Mouse (Mus musculus): ENCODE data around the gene Ncoa4. TPM values are rescaled to one million over a fixed set of nuclear protein-coding genes. Genes with fewer than 3 reads are reported as not detected.
A peak's percentile ranks its signal among the peaks of the same experiment; 100 is the strongest.
"Not testable (repeated sequence)": the region's sequence is repeated elsewhere in the genome, so short reads cannot be mapped to it uniquely, and the experiment has no call there.

Ncoa4 gene
- polyA plus RNA-seq (2012; rRNA removed) (40.8 and 45.6 TPM in 2 replicates), polyA plus RNA-seq (2014; fragmentation: Nextera tagmentation; extraction: Ambion mirVana) (106 and 113 TPM in 2 replicates)

- peak within 1 kb of the TSS; percentile 65 for H3K27ac ChIP-seq (replicated peaks; ENCODE audit: low read depth, low read length)
- H3K4me3 ChIP-seq (replicated peaks; ENCODE audit: low read length): peak within 1 kb of the TSS; percentile 88
- no peaks in the 10 kb centered on the region for H3K9me3 ChIP-seq (ENCODE audit: control insufficient read depth, low read length)
- no peaks in the 10 kb centered on the region for H3K27me3 ChIP-seq (ENCODE audit: control insufficient read depth, insufficient read depth, low read length)
- peaks cover 15% of the 10 kb centered on the region for H3K4me1 ChIP-seq (ENCODE audit: control insufficient read depth, insufficient read depth, low read length)
- peak within 1 kb of the TSS; percentile 96 for H3K4me2 ChIP-seq (replicated peaks; ENCODE audit: low read depth, low read length, severe bottlenecking)
- TF ChIP-seq POLR2A (IDR thresholded peaks at IDR 0.05; ENCODE audit: borderline replicate concordance, extremely low read depth, insufficient read depth, insufficient read length): peak; percentile 43; the same call in 1 of the 2 replicates
- ATAC-seq (ENCODE audit: low FRiP score, low read depth) (peak; percentile 97), DNase-seq (ENCODE audit: low spot score) (peak; percentile 100)
- peak within 1 kb of the TSS; percentile 95 for H3K9ac ChIP-seq (ENCODE audit: low read depth, low read length, severe bottlenecking)
- under 1% methylated on average over 38 of the region's 40 CpGs for WGBS
- H3K36me3 ChIP-seq (ENCODE audit: control insufficient read depth, insufficient read depth, low read length): no peaks in the 10 kb centered on the region
Observed at GRCm38 (mm10) chr14:32159690-32160246, at the start of gene Ncoa4. Gene Ncoa4, plus strand, starts transcription at chr14:32159865.

DNA sequence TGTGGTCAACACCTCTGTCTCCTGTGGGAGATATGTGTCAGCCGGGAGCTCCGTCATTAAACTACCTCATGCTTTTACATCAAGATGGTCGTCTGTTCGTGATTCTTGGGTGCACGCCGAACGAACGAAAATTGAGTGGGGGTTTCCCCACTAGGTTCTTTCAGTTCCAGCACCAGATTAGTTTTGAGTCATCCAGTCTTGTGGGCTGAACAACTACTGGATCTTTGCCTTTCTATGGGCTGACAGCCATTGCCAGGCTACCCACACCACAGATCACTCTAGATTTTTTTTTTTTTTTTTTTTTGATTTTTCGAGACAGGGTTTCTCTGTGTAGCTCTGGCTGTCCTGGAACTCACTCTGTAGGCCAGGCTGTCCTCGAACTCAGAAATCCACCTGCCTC lies 47.5 kb upstream of the Ncoa4 start:
- H3K27ac ChIP-seq (replicated peaks; ENCODE audit: low read depth, low read length); H3K9ac ChIP-seq (ENCODE audit: low read depth, low read length, severe bottlenecking); H3K36me3 ChIP-seq (ENCODE audit: control insufficient read depth, insufficient read depth, low read length); ATAC-seq (ENCODE audit: low FRiP score, low read depth); H3K4me3 ChIP-seq (replicated peaks; ENCODE audit: low read length); H3K4me2 ChIP-seq (replicated peaks; ENCODE audit: low read depth, low read length, severe bottlenecking); DNase-seq (ENCODE audit: low spot score); H3K9me3 ChIP-seq (ENCODE audit: control insufficient read depth, low read length); H3K4me1 ChIP-seq (ENCODE audit: control insufficient read depth, insufficient read depth, low read length); H3K27me3 ChIP-seq (ENCODE audit: control insufficient read depth, insufficient read depth, low read length): not testable (repeated sequence)
- 91% methylated on average over 10 of the region's 10 CpGs for WGBS

DNA sequence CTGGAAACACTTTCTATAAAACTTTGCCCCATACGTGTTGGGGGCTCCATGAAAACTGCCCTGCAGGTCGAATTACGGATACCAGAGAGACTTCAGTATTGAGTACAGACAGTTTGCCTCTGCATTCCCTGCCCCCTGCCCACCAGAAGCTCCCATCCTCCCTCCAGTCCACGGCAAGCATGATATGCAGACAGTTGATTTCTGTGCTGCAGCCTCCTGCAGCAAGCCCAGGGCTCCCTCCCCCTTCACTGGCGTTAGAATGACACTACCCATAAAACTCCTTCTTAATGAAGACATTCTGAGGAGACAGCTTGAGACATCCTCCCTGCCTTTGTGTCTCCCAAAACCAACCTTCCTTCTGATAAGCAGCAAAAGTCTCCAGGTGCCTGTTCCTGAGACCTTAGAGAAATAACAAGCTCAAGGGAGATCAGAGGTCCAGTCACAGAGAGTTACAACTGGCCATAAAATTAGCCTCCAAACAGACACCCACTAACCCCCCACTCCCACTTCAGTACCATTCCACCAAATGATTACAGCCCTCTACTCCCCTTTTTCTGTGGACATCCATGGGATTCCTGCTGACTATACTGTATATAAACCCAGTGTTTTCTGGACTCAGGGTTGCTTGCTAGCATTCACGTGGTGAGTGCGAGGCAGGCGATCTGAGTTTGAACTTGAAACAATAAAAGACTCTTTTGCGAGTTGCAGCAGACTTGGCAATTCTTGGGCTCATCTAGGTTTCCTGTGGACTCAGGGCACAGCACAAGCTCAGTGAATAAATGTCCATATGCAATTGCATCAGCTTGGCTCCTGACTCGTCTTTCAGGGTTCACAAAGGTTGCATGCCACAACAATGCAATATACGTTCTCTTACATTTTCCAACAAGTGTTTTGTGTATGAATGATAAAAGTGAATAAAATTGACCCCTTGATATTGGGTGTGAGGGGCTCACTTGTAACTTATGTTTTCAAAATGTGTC lies 38.4 kb upstream of the Ncoa4 start:
- WGBS: 34% methylated on average over 11 of the region's 11 CpGs
- no peaks in the 10 kb centered on the region for H3K36me3 ChIP-seq (ENCODE audit: control insufficient read depth, insufficient read depth, low read length)
- TF ChIP-seq POLR2A (IDR thresholded peaks at IDR 0.05; ENCODE audit: borderline replicate concordance, extremely low read depth, insufficient read depth, insufficient read length): no peak
- H3K9me3 ChIP-seq (ENCODE audit: control insufficient read depth, low read length): no peaks in the 10 kb centered on the region
- H3K4me1 ChIP-seq (ENCODE audit: control insufficient read depth, insufficient read depth, low read length): peaks cover 7% of the 10 kb centered on the region; the same call in 1 of the 2 replicates
- ATAC-seq (ENCODE audit: low FRiP score, low read depth) (no peak), DNase-seq (ENCODE audit: low spot score) (no peak)
- no peak overlapping the region for H3K9ac ChIP-seq (ENCODE audit: low read depth, low read length, severe bottlenecking)
- no peak overlapping the region for H3K4me3 ChIP-seq (replicated peaks; ENCODE audit: low read length)
- H3K27me3 ChIP-seq (ENCODE audit: control insufficient read depth, insufficient read depth, low read length): no peaks in the 10 kb centered on the region
- no peak overlapping the region for H3K4me2 ChIP-seq (replicated peaks; ENCODE audit: low read depth, low read length, severe bottlenecking)
- no peak overlapping the region for H3K27ac ChIP-seq (replicated peaks; ENCODE audit: low read depth, low read length)

DNA sequence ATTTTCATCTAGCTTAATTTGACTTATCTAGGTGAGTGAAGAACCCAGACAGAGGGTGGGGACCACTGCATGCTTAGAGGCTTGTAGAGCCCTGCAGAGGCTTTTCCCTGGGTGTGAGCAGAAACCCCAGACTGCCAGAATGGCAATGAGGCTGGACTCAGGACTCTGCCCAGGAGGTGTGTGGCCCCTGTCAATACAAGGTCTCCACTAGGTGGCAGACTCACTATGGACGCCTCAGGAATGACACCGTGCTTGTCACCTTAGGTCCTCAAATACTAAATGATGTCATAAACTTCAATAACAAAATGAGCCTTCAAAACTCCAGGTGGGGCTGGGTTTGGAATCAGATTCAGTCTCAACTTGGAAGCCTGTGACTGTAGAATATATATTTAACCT lies 37.7 kb upstream of the Ncoa4 start:
- H3K36me3 ChIP-seq (ENCODE audit: control insufficient read depth, insufficient read depth, low read length): no peaks in the 10 kb centered on the region
- no peak overlapping the region for H3K9ac ChIP-seq (ENCODE audit: low read depth, low read length, severe bottlenecking)
- 55% methylated on average over 2 of the region's 2 CpGs for WGBS
- no peak overlapping the region for H3K4me2 ChIP-seq (replicated peaks; ENCODE audit: low read depth, low read length, severe bottlenecking)
- no peak for DNase-seq (ENCODE audit: low spot score)
- H3K27me3 ChIP-seq (ENCODE audit: control insufficient read depth, insufficient read depth, low read length): no peaks in the 10 kb centered on the region
- H3K9me3 ChIP-seq (ENCODE audit: control insufficient read depth, low read length): no peaks in the 10 kb centered on the region
- no peak overlapping the region for H3K27ac ChIP-seq (replicated peaks; ENCODE audit: low read depth, low read length)
- no peak overlapping the region for H3K4me3 ChIP-seq (replicated peaks; ENCODE audit: low read length)
- ATAC-seq (ENCODE audit: low FRiP score, low read depth): no peak
- no peak for TF ChIP-seq POLR2A (IDR thresholded peaks at IDR 0.05; ENCODE audit: borderline replicate concordance, extremely low read depth, insufficient read depth, insufficient read length)
- peaks cover 7% of the 10 kb centered on the region; the same call in 1 of the 2 replicates for H3K4me1 ChIP-seq (ENCODE audit: control insufficient read depth, insufficient read depth, low read length)

DNA sequence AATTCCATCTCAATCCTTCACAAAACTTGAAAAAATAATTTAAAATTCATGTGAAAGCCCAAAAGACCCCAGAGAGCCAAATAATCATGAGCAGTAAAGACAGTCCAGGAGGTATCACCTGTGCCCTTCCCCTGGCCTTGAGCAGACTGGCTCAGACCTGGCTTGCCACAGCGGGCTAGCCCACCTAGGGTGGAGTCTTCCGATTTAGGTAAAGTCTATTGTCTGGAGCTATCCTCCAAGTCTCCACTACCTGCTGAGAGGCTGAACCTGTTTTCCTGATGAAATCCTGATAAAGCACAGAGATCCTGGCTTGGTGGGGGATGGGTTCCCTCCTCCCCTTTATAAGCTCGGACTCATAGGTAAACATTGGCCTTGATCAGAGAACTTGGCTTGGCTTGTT lies 35.4 kb upstream of the Ncoa4 start:
- Histone ChIP-seq H3K4me1 (ENCODE audit: control insufficient read depth, insufficient read depth, low read length) (peaks cover 7% of the 10 kb centered on the region; the same call in 1 of the 2 replicates), H3K27me3 (ENCODE audit: control insufficient read depth, insufficient read depth, low read length) (no peaks in the 10 kb centered on the region), H3K9me3 (ENCODE audit: control insufficient read depth, low read length) (no peaks in the 10 kb centered on the region), H3K36me3 (ENCODE audit: control insufficient read depth, insufficient read depth, low read length) (no peaks in the 10 kb centered on the region), H3K9ac (ENCODE audit: low read depth, low read length, severe bottlenecking) (no peak overlapping the region), H3K27ac (replicated peaks; ENCODE audit: low read depth, low read length) (no peak overlapping the region), H3K4me2 (replicated peaks; ENCODE audit: low read depth, low read length, severe bottlenecking) (no peak overlapping the region), H3K4me3 (replicated peaks; ENCODE audit: low read length) (no peak overlapping the region)
- no peak for ATAC-seq (ENCODE audit: low FRiP score, low read depth)
- DNase-seq (ENCODE audit: low spot score): no peak
- 82% methylated on average over 3 of the region's 3 CpGs for WGBS
- no peak for TF ChIP-seq POLR2A (IDR thresholded peaks at IDR 0.05; ENCODE audit: borderline replicate concordance, extremely low read depth, insufficient read depth, insufficient read length)

DNA sequence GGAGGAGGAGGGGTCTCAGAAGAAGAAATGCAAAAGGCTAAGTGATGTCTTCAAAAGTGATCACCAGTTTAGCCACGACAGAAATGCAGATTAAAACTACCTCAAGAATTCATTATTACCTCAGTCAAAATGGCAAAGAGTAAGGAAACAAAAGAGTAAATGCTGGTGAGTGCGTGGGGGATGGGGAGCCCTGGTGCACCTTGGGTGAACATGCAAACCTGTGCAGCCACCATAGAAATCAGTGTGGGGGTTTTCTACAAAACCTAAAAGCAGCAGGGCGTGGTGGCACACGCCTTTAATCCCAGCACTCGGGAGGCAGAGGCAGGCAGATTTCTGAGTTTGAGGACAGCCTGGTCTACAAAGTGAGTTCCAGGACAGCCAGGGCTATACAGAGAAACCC lies 34.4 kb upstream of the Ncoa4 start:
- H3K4me1 ChIP-seq (ENCODE audit: control insufficient read depth, insufficient read depth, low read length); H3K4me3 ChIP-seq (replicated peaks; ENCODE audit: low read length); H3K27ac ChIP-seq (replicated peaks; ENCODE audit: low read depth, low read length); H3K4me2 ChIP-seq (replicated peaks; ENCODE audit: low read depth, low read length, severe bottlenecking); H3K36me3 ChIP-seq (ENCODE audit: control insufficient read depth, insufficient read depth, low read length); H3K27me3 ChIP-seq (ENCODE audit: control insufficient read depth, insufficient read depth, low read length); DNase-seq (ENCODE audit: low spot score); H3K9me3 ChIP-seq (ENCODE audit: control insufficient read depth, low read length); ATAC-seq (ENCODE audit: low FRiP score, low read depth); H3K9ac ChIP-seq (ENCODE audit: low read depth, low read length, severe bottlenecking): not testable (repeated sequence)
- WGBS: 80% methylated on average over 5 of the region's 5 CpGs
